Mouse (Mus musculus): ENCODE measurements around the gene Atg4b. TPM values are rescaled to one million over a fixed set of nuclear protein-coding genes. Genes with fewer than 3 reads are reported as not detected.

Gene Atg4b
- total RNA-seq, 1 experiment from 2014 or later = 33.9 TPM

Other genes starting within 250 kb of the Atg4b start
- 3.0 and 3.2 TPM in 2 replicates for gene Farp2, start 239.4 kb upstream of the Atg4b start, total RNA-seq (2017)
- gene Stk25, start 92.8 kb upstream of the Atg4b start, total RNA-seq (2017) = 25.1 and 40.3 TPM in 2 replicates
- 0.23 TPM in 1 of 2 replicates, not detected in the other for gene Bok, start 65.8 kb upstream of the Atg4b start, total RNA-seq (2017)
- 26.2 and 27.7 TPM in 2 replicates for gene Thap4, start 3.4 kb downstream of the Atg4b start, total RNA-seq (2017)
- 249 and 271 TPM in 2 replicates for gene Dtymk, start 50.4 kb downstream of the Atg4b start, total RNA-seq (2017)
- 38.1 and 42.1 TPM in 2 replicates for gene Ing5, start 52.5 kb downstream of the Atg4b start, total RNA-seq (2017)
- gene D2hgdh, start 73.4 kb downstream of the Atg4b start, total RNA-seq (2017) = 17.0 and 19.1 TPM in 2 replicates
- not detected in 2 replicates for gene Gal3st2, start 109.8 kb downstream of the Atg4b start, total RNA-seq (2017)
- gene Gal3st2b, start 166.8 kb downstream of the Atg4b start, total RNA-seq (2017) = not detected in 2 replicates
- not detected in 2 replicates for gene Gal3st2c, start 239.0 kb downstream of the Atg4b start, total RNA-seq (2017)